Mouse (Mus musculus): ENCODE measurements around the gene Myo18b. TPM values are rescaled to one million over a fixed set of nuclear protein-coding genes. Genes with fewer than 3 reads are reported as not detected.

The Myo18b gene
- polyA plus RNA-seq, 1 experiment from 2014 or later = 0.66 TPM

GRCm38 (mm10) chr5:112740651-112741050, 155.5 kb downstream of the Myo18b start:
- Histone ChIP-seq H3K27me3 (ENCODE audit: control insufficient read depth, insufficient read depth, low read length) (no peaks in the 10 kb centered on the region), H3K27ac (ENCODE audit: low read depth, low read length) (no peak overlapping the region), H3K4me2 (ENCODE audit: low read depth) (no peak overlapping the region), H3K4me1 (ENCODE audit: control insufficient read depth, insufficient read depth, low read length) (no peaks in the 10 kb centered on the region), H3K9me3 (ENCODE audit: control insufficient read depth, low read length) (no peaks in the 10 kb centered on the region), H3K4me3 (ENCODE audit: low read depth, low read length) (no peak overlapping the region), H3K36me3 (ENCODE audit: control insufficient read depth, insufficient read depth, low read length) (no peaks in the 10 kb centered on the region), H3K9ac (ENCODE audit: low read length) (no peak overlapping the region)
- DNase-seq (ENCODE audit: low spot score) (no peak), ATAC-seq (ENCODE audit: insufficient read depth, low FRiP score, low TSS enrichment) (no peak)
- WGBS = 73% methylated on average over 12 of the region's 12 CpGs

- ATAC-seq (ENCODE audit: insufficient read depth, low FRiP score, low TSS enrichment) (no peak), DNase-seq (ENCODE audit: low spot score) (no peak)
- Histone ChIP-seq H3K4me1 (ENCODE audit: control insufficient read depth, insufficient read depth, low read length) (no peaks in the 10 kb centered on the region), H3K4me2 (ENCODE audit: low read depth) (no peak overlapping the region), H3K4me3 (ENCODE audit: low read depth, low read length) (no peak overlapping the region), H3K9me3 (ENCODE audit: control insufficient read depth, low read length) (no peaks in the 10 kb centered on the region), H3K27me3 (ENCODE audit: control insufficient read depth, insufficient read depth, low read length) (no peaks in the 10 kb centered on the region), H3K36me3 (ENCODE audit: control insufficient read depth, insufficient read depth, low read length) (no peaks in the 10 kb centered on the region), H3K27ac (ENCODE audit: low read depth, low read length) (no peak overlapping the region), H3K9ac (ENCODE audit: low read length) (no peak overlapping the region)
- 80% methylated on average over 5 of the region's 5 CpGs for WGBS
Observed at GRCm38 (mm10) chr5:112735040-112735439, 161.1 kb downstream of the Myo18b start.

GRCm38 (mm10) chr5:112730604-112731003, 165.6 kb downstream of the Myo18b start:
- no peaks in the 10 kb centered on the region for H3K27me3 ChIP-seq (ENCODE audit: control insufficient read depth, insufficient read depth, low read length)
- H3K4me1 ChIP-seq (ENCODE audit: control insufficient read depth, insufficient read depth, low read length) = no peaks in the 10 kb centered on the region
- H3K9me3 ChIP-seq (ENCODE audit: control insufficient read depth, low read length) = no peaks in the 10 kb centered on the region
- H3K27ac ChIP-seq (ENCODE audit: low read depth, low read length) = no peak overlapping the region
- 50% methylated on average over 10 of the region's 10 CpGs for WGBS
- DNase-seq (ENCODE audit: low spot score) (no peak), ATAC-seq (ENCODE audit: insufficient read depth, low FRiP score, low TSS enrichment) (no peak)
- no peaks in the 10 kb centered on the region for H3K36me3 ChIP-seq (ENCODE audit: control insufficient read depth, insufficient read depth, low read length)
- H3K4me2 ChIP-seq (ENCODE audit: low read depth) = no peak overlapping the region
- no peak overlapping the region for H3K9ac ChIP-seq (ENCODE audit: low read length)
- no peak overlapping the region for H3K4me3 ChIP-seq (ENCODE audit: low read depth, low read length)

- WGBS = 76% methylated on average over 6 of the region's 6 CpGs
- DNase-seq (ENCODE audit: low spot score) (no peak), ATAC-seq (ENCODE audit: insufficient read depth, low FRiP score, low TSS enrichment) (no peak)
- Histone ChIP-seq H3K4me1 (ENCODE audit: control insufficient read depth, insufficient read depth, low read length) (no peaks in the 10 kb centered on the region), H3K4me2 (ENCODE audit: low read depth) (no peak overlapping the region), H3K27me3 (ENCODE audit: control insufficient read depth, insufficient read depth, low read length) (no peaks in the 10 kb centered on the region), H3K27ac (ENCODE audit: low read depth, low read length) (no peak overlapping the region), H3K9ac (ENCODE audit: low read length) (no peak overlapping the region), H3K36me3 (ENCODE audit: control insufficient read depth, insufficient read depth, low read length) (no peaks in the 10 kb centered on the region), H3K9me3 (ENCODE audit: control insufficient read depth, low read length) (no peaks in the 10 kb centered on the region), H3K4me3 (ENCODE audit: low read depth, low read length) (no peak overlapping the region)
Observed at GRCm38 (mm10) chr5:112728432-112728831, 167.7 kb downstream of the Myo18b start.

GRCm38 (mm10) chr5:112718655-112719306, 177.4 kb downstream of the Myo18b start:
- peak; percentile 86 for DNase-seq (ENCODE audit: low spot score)

GRCm38 (mm10) chr5:112714679-112715446, 181.3 kb downstream of the Myo18b start:
- ATAC-seq (ENCODE audit: insufficient read depth, low FRiP score, low TSS enrichment) (no peak), DNase-seq (ENCODE audit: low spot score) (no peak)
- Histone ChIP-seq H3K4me2 (ENCODE audit: low read depth) (no peak overlapping the region), H3K27ac (ENCODE audit: low read depth, low read length) (no peak overlapping the region), H3K4me1 (ENCODE audit: control insufficient read depth, insufficient read depth, low read length) (no peaks in the 10 kb centered on the region), H3K36me3 (ENCODE audit: control insufficient read depth, insufficient read depth, low read length) (no peaks in the 10 kb centered on the region), H3K9me3 (ENCODE audit: control insufficient read depth, low read length) (no peaks in the 10 kb centered on the region), H3K9ac (ENCODE audit: low read length) (no peak overlapping the region), H3K27me3 (ENCODE audit: control insufficient read depth, insufficient read depth, low read length) (no peaks in the 10 kb centered on the region), H3K4me3 (ENCODE audit: low read depth, low read length) (no peak overlapping the region)
- WGBS = 75% methylated on average over 8 of the region's 8 CpGs

More at GRCm38 (mm10) chr5:112718655-112719306, 177.4 kb downstream of the Myo18b start:
- no peak overlapping the region for H3K4me3 ChIP-seq (ENCODE audit: low read depth, low read length)
- no peak overlapping the region for H3K9ac ChIP-seq (ENCODE audit: low read length)
- H3K36me3 ChIP-seq (ENCODE audit: control insufficient read depth, insufficient read depth, low read length) = no peaks in the 10 kb centered on the region
- H3K27me3 ChIP-seq (ENCODE audit: control insufficient read depth, insufficient read depth, low read length) = no peaks in the 10 kb centered on the region
- no peaks in the 10 kb centered on the region for H3K4me1 ChIP-seq (ENCODE audit: control insufficient read depth, insufficient read depth, low read length)
- H3K27ac ChIP-seq (ENCODE audit: low read depth, low read length) = no peak overlapping the region
- WGBS = 44% methylated on average over 12 of the region's 12 CpGs
- no peak for ATAC-seq (ENCODE audit: insufficient read depth, low FRiP score, low TSS enrichment)
- no peak overlapping the region for H3K4me2 ChIP-seq (ENCODE audit: low read depth)
- no peaks in the 10 kb centered on the region for H3K9me3 ChIP-seq (ENCODE audit: control insufficient read depth, low read length)

- H3K4me2 ChIP-seq (ENCODE audit: low read depth) = no peak overlapping the region
- H3K36me3 ChIP-seq (ENCODE audit: control insufficient read depth, insufficient read depth, low read length) = no peaks in the 10 kb centered on the region
- no peak overlapping the region for H3K4me3 ChIP-seq (ENCODE audit: low read depth, low read length)
- ATAC-seq (ENCODE audit: insufficient read depth, low FRiP score, low TSS enrichment) (no peak), DNase-seq (ENCODE audit: low spot score) (no peak)
- H3K9ac ChIP-seq (ENCODE audit: low read length) = no peak overlapping the region
- H3K27ac ChIP-seq (ENCODE audit: low read depth, low read length) = no peak overlapping the region
- no peaks in the 10 kb centered on the region for H3K9me3 ChIP-seq (ENCODE audit: control insufficient read depth, low read length)
- no peaks in the 10 kb centered on the region for H3K4me1 ChIP-seq (ENCODE audit: control insufficient read depth, insufficient read depth, low read length)
- no peaks in the 10 kb centered on the region for H3K27me3 ChIP-seq (ENCODE audit: control insufficient read depth, insufficient read depth, low read length)
Observed at GRCm38 (mm10) chr5:112709831-112710230, 186.3 kb downstream of the Myo18b start.

GRCm38 (mm10) chr5:112708441-112708840, 187.7 kb downstream of the Myo18b start:
- DNase-seq (ENCODE audit: low spot score) (no peak), ATAC-seq (ENCODE audit: insufficient read depth, low FRiP score, low TSS enrichment) (no peak)
- Histone ChIP-seq H3K36me3 (ENCODE audit: control insufficient read depth, insufficient read depth, low read length) (no peaks in the 10 kb centered on the region), H3K9me3 (ENCODE audit: control insufficient read depth, low read length) (no peaks in the 10 kb centered on the region), H3K4me1 (ENCODE audit: control insufficient read depth, insufficient read depth, low read length) (no peaks in the 10 kb centered on the region), H3K27ac (ENCODE audit: low read depth, low read length) (no peak overlapping the region), H3K4me3 (ENCODE audit: low read depth, low read length) (no peak overlapping the region), H3K27me3 (ENCODE audit: control insufficient read depth, insufficient read depth, low read length) (no peaks in the 10 kb centered on the region), H3K4me2 (ENCODE audit: low read depth) (no peak overlapping the region), H3K9ac (ENCODE audit: low read length) (no peak overlapping the region)

- no peak overlapping the region for H3K4me2 ChIP-seq (ENCODE audit: low read depth)
- H3K27ac ChIP-seq (ENCODE audit: low read depth, low read length) = no peak overlapping the region
- no peaks in the 10 kb centered on the region for H3K36me3 ChIP-seq (ENCODE audit: control insufficient read depth, insufficient read depth, low read length)
- H3K4me3 ChIP-seq (ENCODE audit: low read depth, low read length) = no peak overlapping the region
- no peak overlapping the region for H3K9ac ChIP-seq (ENCODE audit: low read length)
- no peak for ATAC-seq (ENCODE audit: insufficient read depth, low FRiP score, low TSS enrichment)
- no peak for DNase-seq (ENCODE audit: low spot score)
- no peaks in the 10 kb centered on the region for H3K4me1 ChIP-seq (ENCODE audit: control insufficient read depth, insufficient read depth, low read length)
- H3K9me3 ChIP-seq (ENCODE audit: control insufficient read depth, low read length) = no peaks in the 10 kb centered on the region
- 91% methylated on average over 2 of the region's 2 CpGs for WGBS
- no peaks in the 10 kb centered on the region for H3K27me3 ChIP-seq (ENCODE audit: control insufficient read depth, insufficient read depth, low read length)
Observed at GRCm38 (mm10) chr5:112707478-112707877, 188.7 kb downstream of the Myo18b start.

All from neural tube, embryonic 11.5 days (tissue).